Mouse (Mus musculus): Measurements from ENCODE around the gene Tmem254c.
"Not testable (repeated sequence)": the region's sequence is repeated elsewhere in the genome, so short reads cannot be mapped to it uniquely, and the experiment has no call there.

The Tmem254c gene

DNA sequence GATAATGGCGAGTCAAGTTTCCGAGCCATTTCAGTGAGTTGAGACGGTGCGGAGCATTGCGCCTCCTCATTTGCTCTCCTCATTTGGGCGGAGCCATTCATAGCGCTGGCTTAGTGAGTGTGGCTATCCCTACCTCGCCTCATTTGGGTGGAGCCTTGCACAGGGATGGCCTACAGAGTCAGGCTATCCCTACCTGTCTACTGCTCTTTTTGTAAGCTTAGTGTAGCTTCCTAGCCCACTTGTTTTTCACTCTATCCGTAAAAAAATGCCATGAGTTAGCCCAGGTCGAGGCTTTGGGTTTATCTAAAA lies at the start of gene Tmem254c:
TSS of gene Tmem254c (minus strand) at position 31 of the 309 bp plus-strand sequence.
- not testable (repeated sequence) for DNase-seq

DNA sequence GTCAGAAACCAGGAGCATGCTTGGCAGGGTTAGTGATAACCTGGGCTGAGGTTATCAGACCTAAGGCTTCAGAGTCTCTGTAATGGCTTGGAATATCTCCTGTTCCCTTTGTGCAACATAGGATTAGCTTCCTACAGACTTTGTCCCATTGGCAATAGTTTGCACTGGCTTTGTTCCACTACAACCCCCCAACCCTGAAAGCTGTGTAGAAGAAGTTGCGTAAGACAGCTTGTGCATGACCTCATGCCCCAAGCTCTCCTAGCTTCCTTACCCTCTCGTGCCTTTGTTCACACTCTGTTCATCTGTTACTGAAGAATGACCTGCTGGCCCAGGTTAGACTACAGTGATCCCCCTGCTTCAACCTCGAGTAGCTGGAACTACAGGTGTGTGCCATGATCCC lies 30.5 kb upstream of the Tmem254c start:
- not testable (repeated sequence) for DNase-seq

DNA sequence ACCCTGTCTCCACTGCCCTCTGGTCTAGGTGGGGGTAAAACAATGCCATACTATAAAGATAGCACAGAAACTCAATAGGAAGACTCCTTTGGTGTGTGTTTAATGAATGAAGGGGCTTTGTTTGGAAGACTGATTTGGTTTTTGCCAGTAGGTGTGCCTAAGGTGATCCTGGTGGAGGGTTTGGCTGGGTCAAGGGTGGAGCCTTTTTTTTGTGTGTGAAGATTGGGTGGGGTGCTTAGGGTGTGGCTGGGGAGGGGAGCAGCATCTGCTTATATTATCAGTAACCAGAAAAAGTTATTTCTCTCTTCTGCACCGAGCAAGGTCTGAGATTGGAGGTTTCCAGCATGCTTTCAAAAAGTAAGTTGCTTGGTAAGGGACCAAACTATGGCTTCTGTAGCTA lies 14.8 kb upstream of the Tmem254c start, which contains the start of gene Cphx3:
TSS of gene Cphx3 (plus strand) at position 301 of the 400 bp plus-strand sequence.
- DNase-seq = not testable (repeated sequence)

DNA sequence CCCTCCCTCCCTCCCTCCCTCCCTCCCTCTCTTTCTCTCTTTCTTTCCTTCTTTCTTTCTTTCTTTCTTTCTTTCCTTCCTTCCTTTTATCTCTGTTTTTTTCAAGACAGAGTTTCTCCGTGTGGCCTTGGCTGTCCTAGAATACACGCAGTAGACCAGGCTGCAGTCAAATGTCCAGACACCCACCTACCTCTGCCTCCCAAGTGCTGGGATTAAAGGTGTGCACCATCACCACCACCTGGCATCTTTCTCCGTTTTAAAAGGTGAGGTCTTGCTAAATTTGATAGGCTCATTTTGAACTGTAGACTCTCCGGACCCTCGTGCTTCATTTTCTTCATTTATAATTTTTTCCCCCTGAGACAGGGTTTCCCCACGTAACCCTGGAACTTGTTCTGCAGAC lies 14.1 kb upstream of the Tmem254c start, which contains the start of gene Cphx2:
TSS of gene Cphx2 (plus strand) at position 301 of the 400 bp plus-strand sequence.
- not testable (repeated sequence) for DNase-seq

DNA sequence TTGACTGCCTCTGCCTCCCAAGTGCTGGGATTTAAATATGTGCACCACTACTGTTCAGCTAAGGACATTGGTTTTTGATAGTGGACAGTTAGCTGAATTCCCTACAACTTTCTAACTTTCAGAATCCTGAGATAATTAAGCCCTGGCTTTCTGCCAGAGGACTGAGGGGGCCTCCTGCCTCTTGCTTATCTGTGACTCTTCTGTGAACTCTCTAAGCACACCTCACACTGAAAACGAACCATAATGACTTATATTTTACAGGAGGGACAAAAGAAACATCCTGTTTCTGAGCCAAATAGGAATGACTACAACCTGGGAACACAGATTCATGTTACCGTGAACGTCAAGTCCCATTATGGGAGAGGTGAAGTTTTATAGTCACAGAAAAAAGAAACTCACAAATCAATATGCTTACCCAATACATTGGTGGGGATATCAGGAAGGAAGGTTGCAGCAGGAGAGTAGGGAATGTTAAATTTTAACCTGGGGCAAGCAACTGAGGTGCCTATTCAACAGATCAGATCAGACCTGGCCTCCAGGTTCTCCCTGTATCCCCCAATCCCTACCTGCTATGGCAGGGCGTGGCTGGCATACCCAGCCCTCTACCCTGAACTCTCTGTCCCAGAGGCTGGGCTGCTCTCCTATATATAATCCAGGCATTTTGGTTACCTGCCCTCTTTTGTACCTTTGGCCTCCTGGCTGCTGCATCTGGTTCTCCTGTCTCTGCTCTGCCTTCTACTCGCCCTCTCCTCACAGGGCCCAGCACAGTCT lies 9.7 kb upstream of the Tmem254c start:
- not testable (repeated sequence) for DNase-seq

DNA sequence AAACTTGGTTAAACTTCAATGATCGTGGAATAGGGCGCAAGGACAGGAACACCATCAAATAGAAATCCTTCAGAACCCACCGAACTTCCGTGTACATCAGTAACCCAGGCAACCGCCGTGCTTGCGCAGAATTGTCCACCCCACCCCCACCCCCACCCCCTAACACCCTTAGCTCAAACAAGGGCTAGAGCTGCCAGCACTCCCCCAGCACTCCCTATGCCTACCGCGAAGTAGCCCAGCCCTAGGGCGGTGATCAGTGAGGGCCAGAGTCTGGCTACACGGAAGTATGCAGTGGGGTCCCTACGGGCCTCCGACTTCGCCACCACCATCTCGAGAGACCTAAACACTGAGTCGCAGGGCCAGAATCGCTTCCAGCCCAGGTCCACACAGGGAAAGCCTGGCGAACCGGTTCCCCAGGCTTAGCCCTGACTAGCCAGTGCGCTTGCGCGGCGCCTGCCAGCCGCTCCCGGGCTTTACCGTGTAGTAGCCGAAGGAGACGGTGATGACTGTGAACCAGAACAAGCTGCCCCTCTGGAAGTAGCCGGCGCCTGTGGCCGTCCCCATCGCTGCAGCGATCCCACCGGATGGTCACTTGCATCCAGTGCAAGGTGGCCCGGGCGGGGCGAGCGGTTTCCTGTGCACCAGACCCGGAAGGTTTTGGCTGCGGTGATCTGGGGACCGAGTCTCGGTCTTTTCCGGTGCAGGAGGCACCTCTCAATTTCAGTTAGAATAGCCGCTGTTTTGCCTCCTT lies 406 bp downstream of the Tmem254c start:
- DNase-seq = not testable (repeated sequence)

DNA sequence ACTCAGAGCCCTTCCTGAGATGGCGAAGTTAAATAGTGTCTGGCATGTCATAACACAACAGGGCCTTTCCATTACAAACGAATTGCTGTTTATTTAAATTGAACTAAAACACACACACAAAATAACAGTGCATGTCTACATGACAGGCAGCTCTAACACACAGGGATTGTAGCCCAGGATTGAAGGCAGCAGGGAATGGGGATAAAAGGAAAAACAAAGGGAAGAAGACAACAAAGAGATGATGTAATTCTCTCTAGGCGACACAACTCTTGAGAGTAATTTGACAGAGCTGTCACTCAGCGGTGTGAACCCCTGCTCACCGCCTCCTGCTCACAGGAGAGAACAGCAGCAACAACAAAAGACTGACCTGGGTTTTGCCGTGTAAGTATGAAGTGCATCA lies 7.8 kb downstream of the Tmem254c start:
- DNase-seq = not testable (repeated sequence)

DNA sequence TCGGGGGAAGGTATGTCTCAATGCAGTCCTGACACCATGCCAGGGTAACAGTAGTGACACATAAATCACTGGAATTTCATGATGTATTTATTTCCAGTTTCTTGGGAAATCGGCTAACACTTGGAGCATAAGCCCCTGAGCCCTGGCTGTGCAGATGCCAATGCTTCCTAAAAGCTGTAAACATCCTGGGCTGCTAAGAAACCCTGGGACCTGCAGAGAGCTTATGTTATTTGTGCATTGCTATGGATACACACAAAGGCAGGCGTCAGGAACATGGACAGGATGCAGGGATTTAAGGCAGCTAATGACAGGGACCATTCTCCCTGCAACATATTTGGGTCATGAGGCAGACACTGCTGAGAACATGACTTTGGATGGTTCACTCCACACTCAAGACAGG lies 9.0 kb downstream of the Tmem254c start:
- DNase-seq = not testable (repeated sequence)

DNA sequence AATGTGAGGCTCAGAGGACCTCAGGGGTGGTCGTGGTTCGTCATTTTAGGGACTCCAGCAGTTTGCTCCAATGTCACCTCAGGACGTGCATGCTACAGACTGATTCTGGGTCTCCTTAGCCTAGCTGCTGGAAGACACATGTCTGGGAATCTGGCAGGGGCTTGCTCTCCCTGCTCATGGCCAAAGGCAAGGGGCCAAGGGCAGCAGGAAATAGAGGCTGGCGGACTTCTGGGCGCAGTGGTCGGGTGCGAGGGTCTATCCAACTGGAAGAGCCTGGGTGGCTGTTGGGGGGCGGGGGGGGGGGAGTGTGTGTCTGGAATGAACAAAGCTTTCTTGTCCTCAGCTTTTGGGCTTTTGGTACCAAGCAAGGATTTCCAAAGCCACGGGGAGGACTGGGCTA lies 18.4 kb downstream of the Tmem254c start:
- DNase-seq = not testable (repeated sequence)

DNA sequence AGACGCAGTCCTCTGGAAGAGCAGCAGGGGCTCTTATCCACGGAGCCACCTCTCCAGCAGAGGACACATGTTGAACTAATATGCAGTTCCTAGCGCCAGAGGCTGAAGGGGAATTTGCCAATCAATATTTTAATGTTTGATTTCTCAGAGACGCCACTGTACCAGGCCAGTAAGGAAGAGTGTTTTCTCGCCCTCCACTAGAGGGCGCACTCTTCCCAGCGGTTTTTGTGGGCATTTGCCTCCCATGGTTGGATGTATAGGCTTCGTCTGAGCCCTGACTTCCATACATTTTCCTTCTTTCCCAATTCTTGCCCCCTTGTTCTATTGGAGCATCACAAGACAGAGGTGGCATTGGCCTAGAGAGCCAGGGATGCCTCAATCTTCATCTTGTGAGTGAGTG lies 20.1 kb downstream of the Tmem254c start:
- DNase-seq = not testable (repeated sequence)

DNA sequence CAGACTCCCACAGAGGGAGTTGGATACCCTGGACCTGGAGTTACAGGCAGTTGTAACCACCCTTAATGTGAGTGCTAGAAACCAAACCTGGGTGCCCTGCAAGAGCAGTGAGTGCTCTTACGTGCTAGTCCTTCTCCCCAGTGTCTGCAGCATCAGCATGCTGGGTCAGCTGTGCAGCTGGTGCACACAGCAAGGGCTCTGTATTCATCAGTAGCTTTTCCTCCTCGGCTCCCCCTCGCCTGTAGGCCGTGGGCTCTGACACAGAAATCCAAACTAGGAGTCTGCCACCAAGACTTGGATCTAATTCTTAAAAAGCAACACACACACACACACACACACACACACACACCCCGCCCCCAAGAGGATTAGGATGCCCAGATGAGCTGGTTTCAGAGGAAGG lies 22.1 kb downstream of the Tmem254c start:
- not testable (repeated sequence) for DNase-seq

DNA sequence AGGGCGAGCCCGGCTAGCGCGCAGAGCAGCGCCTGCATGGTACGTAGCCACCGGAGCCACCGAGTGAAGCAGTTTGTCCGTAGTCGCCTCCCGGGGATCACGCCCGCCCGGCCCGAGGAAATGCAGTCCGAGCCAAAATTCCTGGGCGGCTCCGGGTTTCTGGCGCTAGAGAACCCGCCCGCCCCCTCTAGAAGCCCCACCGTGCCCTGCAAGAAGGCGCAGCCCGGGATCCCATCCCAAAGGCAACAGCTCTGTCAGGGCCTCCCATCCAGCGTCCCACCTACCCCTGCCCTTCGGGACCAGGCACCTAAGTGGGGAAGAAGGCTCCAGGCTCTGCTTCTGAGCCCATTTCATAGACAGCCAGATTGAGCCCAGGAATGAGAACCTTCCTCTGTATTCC lies 24.5 kb downstream of the Tmem254c start, which contains the start of gene Gm9780:
TSS of gene Gm9780 (minus strand) at position 101 of the 400 bp plus-strand sequence.
- not testable (repeated sequence) for DNase-seq

DNA sequence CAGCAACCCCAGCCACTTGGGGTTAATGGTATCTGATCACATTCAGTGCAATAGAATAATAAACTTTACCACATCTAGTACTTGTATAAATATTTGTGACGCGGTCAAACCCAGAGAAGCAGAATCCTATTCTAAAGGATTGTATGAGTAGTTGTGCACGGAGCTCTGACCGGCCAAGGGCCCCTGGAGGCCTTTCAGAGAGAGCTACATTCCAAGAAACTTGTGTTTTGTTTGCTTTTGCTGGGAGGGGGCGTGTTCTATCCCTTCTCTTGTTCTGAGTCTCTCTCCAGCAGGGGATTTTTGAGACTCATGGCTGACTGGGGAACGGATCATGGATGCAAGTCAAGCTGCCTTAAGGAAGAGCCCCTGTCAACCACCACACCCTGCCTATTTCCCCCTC lies 31.7 kb downstream of the Tmem254c start:
- not testable (repeated sequence) for DNase-seq

DNA sequence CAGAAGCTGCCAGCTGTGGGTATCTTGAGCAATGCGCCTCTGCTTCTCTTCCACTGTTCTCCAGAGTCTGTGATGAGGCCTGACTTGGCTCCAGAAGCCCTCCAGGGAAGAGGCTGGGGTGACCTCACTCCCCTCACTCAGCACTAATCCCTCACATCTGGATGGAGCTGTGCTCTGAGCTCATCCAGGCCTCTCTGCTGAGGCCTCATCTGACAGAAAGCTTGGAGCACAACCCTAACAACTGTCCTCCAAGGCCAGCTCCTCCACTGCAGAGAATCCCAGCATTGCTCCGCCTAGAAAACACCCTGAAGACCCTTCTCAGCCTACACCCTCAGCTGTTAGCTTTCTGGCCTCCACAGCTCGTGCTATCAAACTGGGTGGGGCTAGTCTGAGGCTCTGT lies 32.8 kb downstream of the Tmem254c start:
- DNase-seq = not testable (repeated sequence)

DNA sequence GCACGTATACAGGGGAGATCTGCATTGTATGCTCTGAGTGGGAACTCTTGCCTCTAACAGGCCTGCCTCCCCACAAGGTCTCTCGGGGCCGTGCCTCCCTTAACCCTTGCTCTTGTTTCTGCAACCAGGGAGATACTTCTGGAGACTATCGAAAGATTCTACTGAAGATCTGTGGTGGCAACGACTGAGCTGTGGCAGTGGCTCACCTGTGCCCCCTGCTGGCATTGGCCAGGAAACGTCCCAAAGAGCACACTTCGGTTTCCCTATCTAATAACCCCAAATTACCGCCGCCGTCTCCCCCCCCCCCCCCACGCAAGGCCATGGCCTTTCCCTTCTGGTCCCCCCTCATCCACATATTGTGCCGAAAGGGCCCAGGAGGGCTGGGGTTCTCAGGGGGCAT lies 41.5 kb downstream of the Tmem254c start:
- not testable (repeated sequence) for DNase-seq

DNA sequence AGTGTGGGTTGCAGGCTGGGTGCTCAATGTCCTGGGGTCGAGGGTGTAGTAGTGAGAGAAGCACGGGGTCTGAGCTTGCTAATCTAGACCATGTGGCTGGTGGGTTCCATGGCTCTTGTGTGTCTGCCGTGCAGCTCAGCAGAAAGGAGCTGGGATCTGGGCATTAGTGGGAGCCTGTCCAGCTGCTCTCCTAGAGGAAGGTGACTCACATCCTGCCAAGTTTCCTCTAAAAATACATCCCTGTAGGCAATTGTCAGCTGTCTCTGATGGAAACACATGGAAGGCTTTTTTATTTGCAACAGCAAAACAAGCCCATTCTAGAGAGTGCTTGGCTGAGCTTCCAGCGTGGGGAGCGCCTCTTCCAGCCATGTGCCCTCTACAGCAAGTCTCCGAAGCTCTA lies 44.3 kb downstream of the Tmem254c start:
- not testable (repeated sequence) for DNase-seq

DNA sequence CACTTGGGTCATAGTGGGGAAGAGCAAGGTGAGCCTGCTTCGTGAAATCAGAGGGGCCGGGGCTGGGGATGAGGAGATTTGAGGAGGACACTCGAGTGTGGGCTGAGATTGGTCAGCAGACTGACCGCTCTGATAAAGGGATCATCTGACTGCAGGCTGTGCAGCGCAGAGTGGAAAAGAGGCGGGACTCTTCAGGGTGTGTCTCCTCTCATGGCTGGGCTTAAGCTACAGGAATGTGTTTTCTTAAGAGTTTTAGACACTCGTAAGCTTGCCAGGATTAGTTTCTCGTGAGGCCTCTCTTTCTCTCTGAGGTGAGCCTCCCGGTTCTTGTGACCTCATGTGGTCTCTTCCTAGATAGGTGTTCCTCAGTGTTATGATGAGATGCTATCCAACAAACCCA lies 45.6 kb downstream of the Tmem254c start:
- DNase-seq = not testable (repeated sequence)

DNA sequence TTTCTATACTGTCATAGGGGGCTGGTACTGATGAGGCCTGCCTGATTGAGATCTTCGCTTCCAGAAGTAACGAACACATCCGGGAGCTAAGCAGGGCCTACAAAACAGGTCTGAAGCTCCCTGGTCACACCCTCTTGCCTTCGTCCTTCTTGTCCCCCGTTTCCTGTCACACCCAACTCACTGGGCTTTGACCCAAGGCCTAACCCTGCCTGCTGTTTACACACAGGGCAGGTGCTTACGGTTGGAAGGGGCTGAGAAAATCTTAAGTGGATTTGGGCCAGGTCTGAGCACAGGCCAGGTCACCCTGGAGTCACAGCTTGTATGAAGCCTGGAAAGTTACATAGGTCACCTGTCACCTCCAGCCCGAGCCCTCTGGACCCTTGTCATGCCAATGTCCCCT lies 50.7 kb downstream of the Tmem254c start:
- not testable (repeated sequence) for DNase-seq

Measured in right cerebral cortex, postnatal 14 days (tissue).